Mouse (Mus musculus) stomach, postnatal 0 days (tissue): ENCODE measurements around the gene Bdkrb1.
A peak's percentile ranks its signal among the peaks of the same experiment; 100 is the strongest.

Experiments
- CTCF ChIP-seq: IDR thresholded peaks from 2 replicates; pipeline ENCODE4 v1.5.1; 2016; ENCODE audit warnings: antibody characterized with exemption, low read depth, mild to moderate bottlenecking, moderate library complexity
- EP300 ChIP-seq: optimal IDR thresholded peaks from 2 replicates; pipeline ENCODE3; 2016; ENCODE audit warnings: antibody characterized with exemption

DNA sequence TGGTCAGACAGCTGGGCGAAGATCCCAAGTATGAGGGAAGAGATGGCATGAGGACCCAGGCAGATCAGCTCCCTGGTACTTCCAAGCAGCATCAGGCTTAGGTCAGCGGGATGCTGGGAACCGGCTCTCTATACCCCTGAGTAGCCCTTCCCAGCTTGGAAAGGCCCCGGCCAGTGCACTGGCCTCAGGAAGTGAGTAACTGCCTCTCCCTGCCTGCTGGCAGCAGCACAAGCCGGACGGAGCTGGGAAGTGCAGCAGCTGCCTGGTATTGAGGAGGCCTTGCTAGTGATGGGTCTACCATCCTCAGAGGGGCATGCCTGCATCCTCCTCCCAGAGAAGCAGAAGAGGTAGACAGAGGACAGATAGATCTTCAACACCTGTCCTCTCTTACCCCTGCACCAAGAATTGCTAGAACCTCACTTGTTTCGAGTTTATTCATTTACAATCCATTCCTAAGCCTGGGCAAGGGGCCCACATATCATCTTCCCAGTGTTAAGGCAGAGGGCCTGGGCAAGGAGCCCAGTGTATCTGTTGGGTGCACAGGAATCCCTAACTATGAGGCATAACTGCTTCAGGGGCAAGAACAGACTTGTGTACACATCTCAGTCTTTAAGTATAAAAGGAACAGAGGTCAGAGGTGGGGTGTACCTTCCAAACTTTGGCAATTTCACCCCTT is 45.5 kb upstream of the Bdkrb1 start:
- no peak for TF ChIP-seq EP300
- TF ChIP-seq CTCF: peak; percentile 10; the same call in 1 of the 2 replicates
